Comparison of ENCODE assay signal across 7 mouse cellular contexts in genomic region chr8:108708833-108709387, GRCm38 (mm10).
A peak's percentile ranks its signal among the peaks of the same experiment; 100 is the strongest.
DNase-seq lines count a peak whose midpoint lies in the region; ATAC-seq and TF ChIP-seq lines count a peak whose summit lies in the region.

No protein-coding gene starts in this region.

- no peak for TF ChIP-seq POLR2A in liver, adult 2 months (IDR thresholded peaks at IDR 0.05; ENCODE audit: extremely low read depth, insufficient read depth, low read length)
- TF ChIP-seq POLR2A in cerebellum, adult 2 months (IDR thresholded peaks at IDR 0.05; ENCODE audit: borderline replicate concordance, insufficient read depth, low read length) = no peak

- no peak for ATAC-seq in forebrain, embryonic 15.5 days (replicated peaks)
- ATAC-seq in limb, embryonic 11.5 days (ENCODE audit: insufficient number of reproducible peaks, low FRiP score, low TSS enrichment, low read depth) = no peak
- ATAC-seq in neural tube, embryonic 15.5 days (ENCODE audit: low FRiP score) = no peak

- no peaks in the 10 kb centered on the region for H3K36me3 ChIP-seq in liver, adult 2 months (ENCODE audit: control insufficient read depth, insufficient read depth, low read length)
- H3K36me3 ChIP-seq in forebrain, embryonic 15.5 days = no peaks in the 10 kb centered on the region
- no peaks in the 10 kb centered on the region for H3K36me3 ChIP-seq in limb, embryonic 11.5 days (ENCODE audit: control insufficient read depth, insufficient read depth, low read length)
- no peaks in the 10 kb centered on the region for H3K36me3 ChIP-seq in neural tube, embryonic 15.5 days

- TF ChIP-seq CTCF in liver, adult 2 months (IDR thresholded peaks at IDR 0.05; ENCODE audit: low read depth, low read length) = no peak
- TF ChIP-seq CTCF in cerebellum, adult 2 months (IDR thresholded peaks at IDR 0.05; ENCODE audit: borderline replicate concordance, insufficient read depth, low read depth, low read length) = no peak

- H3K27ac ChIP-seq in liver, adult 2 months (replicated peaks; ENCODE audit: insufficient read depth, low read depth, low read length) = peak overlapping the region; percentile 97
- H3K27ac ChIP-seq in forebrain, embryonic 15.5 days (replicated peaks) = peak overlapping the region; percentile 96
- H3K27ac ChIP-seq in limb, embryonic 11.5 days (replicated peaks; ENCODE audit: low read depth, low read length) = peak overlapping the region; percentile 39; the same call in 1 of the 2 replicates
- peak overlapping the region; percentile 77 for H3K27ac ChIP-seq in neural tube, embryonic 15.5 days (replicated peaks)
- H3K27ac ChIP-seq in cerebellum, adult 2 months (ENCODE audit: insufficient read depth, low read length) = no peak overlapping the region

- no peak overlapping the region for H3K4me3 ChIP-seq in liver, adult 2 months (ENCODE audit: insufficient read depth, low read depth, low read length)
- no peak overlapping the region for H3K4me3 ChIP-seq in forebrain, embryonic 15.5 days
- no peak overlapping the region for H3K4me3 ChIP-seq in limb, embryonic 11.5 days (ENCODE audit: low read depth, low read length)
- no peak overlapping the region for H3K4me3 ChIP-seq in neural tube, embryonic 15.5 days (replicated peaks)
- H3K4me3 ChIP-seq in cerebellum, adult 2 months (replicated peaks; ENCODE audit: insufficient read depth, low read depth, low read length) = no peak overlapping the region

- peaks cover 25% of the 10 kb centered on the region for H3K4me1 ChIP-seq in liver, adult 2 months (ENCODE audit: control insufficient read depth, insufficient read depth, low read length)
- peaks cover 60% of the 10 kb centered on the region for H3K4me1 ChIP-seq in forebrain, embryonic 15.5 days
- H3K4me1 ChIP-seq in limb, embryonic 11.5 days (ENCODE audit: control insufficient read depth, insufficient read depth, low read length) = peaks cover 70% of the 10 kb centered on the region
- H3K4me1 ChIP-seq in neural tube, embryonic 15.5 days = peaks cover 62% of the 10 kb centered on the region
- no peaks in the 10 kb centered on the region for H3K4me1 ChIP-seq in cerebellum, adult 2 months (ENCODE audit: control insufficient read depth, insufficient read depth, low read length)

- H3K79me2 ChIP-seq in liver, adult 2 months (ENCODE audit: control insufficient read depth, insufficient read depth, low read length) = peaks cover 26% of the 10 kb centered on the region

- no peak for DNase-seq in liver, adult 2 months (ENCODE audit: extremely low read depth, low read depth, low spot score)
- no peak for DNase-seq in liver
- DNase-seq in limb, embryonic 11.5 days (ENCODE audit: low spot score) = peak; percentile 21
- no peak for DNase-seq in retina, embryonic 14.5 days (ENCODE audit: low spot score)
- no peak for DNase-seq in cerebellum, adult 2 months

- peak overlapping the region; percentile 20 for H3K4me2 ChIP-seq in forebrain, embryonic 15.5 days (replicated peaks)
- H3K4me2 ChIP-seq in limb, embryonic 11.5 days (ENCODE audit: low read depth, severe bottlenecking) = peak overlapping the region; percentile 19
- H3K4me2 ChIP-seq in neural tube, embryonic 15.5 days = peak overlapping the region; percentile 79

- no peaks in the 10 kb centered on the region for H3K9me3 ChIP-seq in forebrain, embryonic 15.5 days
- no peaks in the 10 kb centered on the region for H3K9me3 ChIP-seq in limb, embryonic 11.5 days (ENCODE audit: control insufficient read depth, low read length)
- no peaks in the 10 kb centered on the region for H3K9me3 ChIP-seq in neural tube, embryonic 15.5 days (replicated peaks)

- no peaks in the 10 kb centered on the region for H3K27me3 ChIP-seq in liver, adult 2 months (ENCODE audit: control insufficient read depth, insufficient read depth, low read length)
- H3K27me3 ChIP-seq in forebrain, embryonic 15.5 days = peaks cover 19% of the 10 kb centered on the region
- no peaks in the 10 kb centered on the region for H3K27me3 ChIP-seq in limb, embryonic 11.5 days (ENCODE audit: control insufficient read depth, insufficient read depth, low read length)
- no peaks in the 10 kb centered on the region for H3K27me3 ChIP-seq in neural tube, embryonic 15.5 days (replicated peaks)
- H3K27me3 ChIP-seq in cerebellum, adult 2 months (ENCODE audit: control insufficient read depth, insufficient read depth, low read length) = peaks cover 9% of the 10 kb centered on the region; the same call in 1 of the 2 replicates

- peak overlapping the region; percentile 46 for H3K9ac ChIP-seq in liver, adult 2 months (ENCODE audit: low read depth, low read length)
- H3K9ac ChIP-seq in forebrain, embryonic 15.5 days (replicated peaks) = no peak overlapping the region
- H3K9ac ChIP-seq in limb, embryonic 11.5 days (ENCODE audit: low read length) = peak overlapping the region; percentile 32; the same call in 1 of the 2 replicates
- H3K9ac ChIP-seq in neural tube, embryonic 15.5 days (replicated peaks) = peak overlapping the region; percentile 10; the same call in 1 of the 2 replicates

- WGBS in liver, adult 2 months = 32% methylated on average over 8 of the region's 8 CpGs
- 44% methylated on average over 8 of the region's 8 CpGs for WGBS in forebrain, embryonic 15.5 days
- WGBS in limb, embryonic 11.5 days = 18% methylated on average over 8 of the region's 8 CpGs
- 30% methylated on average over 8 of the region's 8 CpGs for WGBS in neural tube, embryonic 15.5 days
- 67% methylated on average over 8 of the region's 8 CpGs for WGBS in cerebellum, adult 2 months

Comparison
In these comparisons a context has a peak if more than half of its experiments do, and no peak if none do; other contexts are left out.
1. H3K4me2 ChIP-seq: peak in every context shown above with its lines; median percentile 79 in neural tube, embryonic 15.5 days; 20 in forebrain, embryonic 15.5 days; 19 in limb, embryonic 11.5 days.